Mouse (Mus musculus) neural tube, embryonic 15.5 days (tissue): Measurements from ENCODE around the gene Map3k7cl. TPM values are rescaled to one million over a fixed set of nuclear protein-coding genes. Genes with fewer than 3 reads are reported as not detected.

Source experiments
- polyA plus RNA-seq: library from polyadenylated mRNA; unstranded; fragments of >200 nt; fragmentation: Nextera tagmentation; extraction: Ambion mirVana; gene quantifications from 2 replicates; pipeline ENCODE4 v1.2.1, GENCODE M21; 2015

The Map3k7cl gene
- polyA plus RNA-seq, 1 experiment from 2014 or later, result 0.12 TPM

Other genes starting within 250 kb of the Map3k7cl start
- 20.6 and 22.5 TPM in 2 replicates for gene N6amt1, start 199.1 kb upstream of the Map3k7cl start, polyA plus RNA-seq
- 21.8 and 23.9 TPM in 2 replicates for gene Ltn1, start 120.7 kb upstream of the Map3k7cl start, polyA plus RNA-seq
- gene Rwdd2b, start 112.8 kb upstream of the Map3k7cl start, polyA plus RNA-seq, result 16.5 and 16.7 TPM in 2 replicates
- gene Usp16, start 98.6 kb upstream of the Map3k7cl start, polyA plus RNA-seq, result 47.8 and 48.8 TPM in 2 replicates
- gene Cct8, start 57.5 kb upstream of the Map3k7cl start, polyA plus RNA-seq, result 379 and 417 TPM in 2 replicates
- 15.7 and 20.7 TPM in 2 replicates for gene Bach1, start 145.6 kb downstream of the Map3k7cl start, polyA plus RNA-seq